Mouse (Mus musculus): ENCODE data around the gene Gm3033. TPM values are rescaled to one million over a fixed set of nuclear protein-coding genes. Genes with fewer than 3 reads are reported as not detected.

Gene Gm3033
- total RNA-seq (2023), result not detected

DNA sequence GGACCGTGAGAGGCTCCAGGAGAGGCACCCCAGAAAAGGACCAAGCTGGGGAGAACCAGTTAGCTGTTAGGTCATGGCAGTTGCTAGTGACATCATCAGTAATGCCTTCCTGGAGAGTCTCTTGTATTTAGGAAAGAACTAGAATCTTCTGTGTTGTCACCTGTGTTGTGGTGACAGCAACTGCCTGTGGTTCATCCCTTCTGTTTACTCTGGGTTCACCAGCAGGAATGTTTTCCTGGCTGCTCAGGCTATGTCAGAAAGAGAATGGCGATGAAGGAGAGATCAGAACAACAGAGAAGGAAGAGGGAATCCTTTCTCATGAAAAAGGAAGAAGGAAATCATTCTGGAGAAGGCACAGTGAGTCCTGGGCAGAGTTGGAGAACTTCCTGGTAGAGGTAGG, at the start of gene Gm3033:
Gene Gm3033 (plus strand): TSS at position 301 of the 400 bp plus-strand sequence.

DNA sequence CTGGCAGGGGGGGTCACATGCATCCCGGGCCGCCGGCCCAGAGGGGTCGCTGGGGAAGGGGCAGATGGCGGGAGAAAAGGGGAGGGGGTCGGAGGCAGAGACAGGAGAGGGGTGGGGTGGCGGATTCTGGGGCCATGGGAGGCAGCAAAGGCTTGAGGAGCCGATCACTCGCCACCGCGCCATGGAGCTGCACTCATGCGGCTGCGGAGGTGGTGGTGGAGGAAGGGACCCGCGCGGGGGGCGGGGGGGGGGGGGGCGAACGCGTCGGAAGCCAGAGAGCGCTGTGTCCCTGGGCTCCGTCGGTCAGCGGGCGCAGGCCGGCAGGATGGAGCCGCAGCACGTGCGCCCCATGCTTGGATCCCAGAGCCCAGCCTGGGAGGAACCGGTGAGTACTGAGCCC, 36.3 kb upstream of the Gm3033 start, which contains the start of gene Gm3002:
Gene Gm3002 (plus strand): TSS at position 301 of the 400 bp plus-strand sequence.

DNA sequence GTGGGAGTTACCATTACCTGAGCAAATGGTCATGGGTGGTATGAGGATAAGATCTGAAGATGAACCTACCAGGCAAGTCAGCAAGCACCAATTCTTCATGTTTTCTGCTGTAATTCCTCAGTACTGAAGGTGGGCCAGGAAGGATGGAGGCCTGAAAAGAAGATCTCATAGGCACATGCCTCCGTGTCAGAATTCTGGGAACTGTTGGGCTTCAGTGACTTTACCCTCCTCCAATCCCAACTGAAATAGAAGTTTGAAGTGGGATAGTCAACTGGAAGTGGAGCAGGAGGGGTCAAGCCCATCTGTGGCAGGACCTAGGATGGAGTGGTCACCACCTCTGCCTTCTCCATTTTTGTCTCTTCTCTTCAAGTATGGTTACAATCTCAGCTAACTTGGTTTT, 37.8 kb downstream of the Gm3033 start, which contains the start of gene Gm2916:
Gene Gm2916 (plus strand): TSS at position 301 of the 400 bp plus-strand sequence.

Other genes starting within 250 kb of the Gm3033 start
- not detected for gene Gm3012, start 211.7 kb upstream of the Gm3033 start, total RNA-seq (2023)
- gene Gm3020, start 194.2 kb upstream of the Gm3033 start, total RNA-seq (2023), result 1 to 10 TPM; 1.1 to 1.2 TPM
- gene Gm3043, start 157.5 kb upstream of the Gm3033 start, total RNA-seq (2023), result not detected
- not detected for gene Gm3002, start 36.2 kb upstream of the Gm3033 start, total RNA-seq (2023)
- not detected for gene Gm2916, start 37.9 kb downstream of the Gm3033 start, total RNA-seq (2023)
- gene Gm3029, start 85.5 kb downstream of the Gm3033 start, total RNA-seq (2023), result not detected
- gene Gm3095, start 117.3 kb downstream of the Gm3033 start, total RNA-seq (2023), result under 1 TPM in 1 of 2 experiments, not detected in 1; 0.89 TPM
- not detected for gene Gm3099, start 152.1 kb downstream of the Gm3033 start, total RNA-seq (2023)
- gene Gm5796, start 177.7 kb downstream of the Gm3033 start, total RNA-seq (2023), result not detected
- gene Gm3115, start 237.9 kb downstream of the Gm3033 start, total RNA-seq (2023), result not detected